Mouse (Mus musculus): Measurements from ENCODE around the gene Armh3. TPM values are rescaled to one million over a fixed set of nuclear protein-coding genes. Genes with fewer than 3 reads are reported as not detected.

Gene Armh3
- total RNA-seq, 1 experiment: 8.0 TPM

DNA sequence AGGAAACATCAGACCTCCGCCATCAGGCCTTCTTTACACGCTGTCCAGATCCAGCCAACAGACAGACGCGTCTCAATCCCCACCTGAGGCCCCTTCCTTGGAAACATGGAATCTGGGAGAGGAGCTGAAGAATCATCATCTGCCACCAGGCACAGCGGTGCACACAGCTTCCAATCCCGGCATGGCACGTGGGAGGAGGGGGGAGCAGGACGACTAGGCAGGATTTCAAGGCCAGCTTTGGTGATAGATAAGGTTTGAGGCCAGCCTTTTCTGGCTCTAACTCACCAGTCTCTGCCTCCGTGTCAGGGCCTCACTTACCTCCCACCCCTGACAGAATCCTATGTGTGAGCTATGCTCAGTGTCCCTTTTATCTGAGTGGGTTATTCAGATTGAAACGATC lies 162.8 kb downstream of the Armh3 start:
- TF ChIP-seq CHD2 (IDR thresholded peaks at IDR 0.05; ENCODE audit: low read depth, low read length): no peak
- no peak for TF ChIP-seq MAFK (IDR thresholded peaks at IDR 0.05; ENCODE audit: insufficient read depth, low read depth, low read length)
- Histone ChIP-seq H3K36me3 (ENCODE audit: control insufficient read depth, insufficient read depth, low read length, poor library complexity, severe bottlenecking) (no peaks in the 10 kb centered on the region), H3K4me1 (ENCODE audit: control insufficient read depth in 2 of 2, insufficient read depth in 2 of 2, low read length in 2 of 2, poor library complexity in 1 of 2) (peaks cover 7 to 11% of the 10 kb centered on the region in 2 experiments; a peak in 1 of 4 replicates), H3K9ac (ENCODE audit: insufficient read depth, low read depth, low read length, poor library complexity, severe bottlenecking) (no peak overlapping the region), H3K4me3 (ENCODE audit: insufficient read depth in 1 of 2, low read depth in 1 of 2, low read length in 2 of 2, poor library complexity in 1 of 2, severe bottlenecking in 1 of 2) (no peak overlapping the region), H3K9me3 (ENCODE audit: control insufficient read depth, insufficient read depth, low read depth, low read length) (no peaks in the 10 kb centered on the region), H3K27ac (ENCODE audit: insufficient read depth, low read depth, low read length, poor library complexity, severe bottlenecking) (no peak overlapping the region)
- DNase-seq (ENCODE audit: low read depth, low spot score): no peak
- in situ Hi-C loops (cut with MboI; ENCODE audit: low sequenced_read_pairs in 2 of 2, unreplicated experiment in 2 of 2): no loop called here

DNA sequence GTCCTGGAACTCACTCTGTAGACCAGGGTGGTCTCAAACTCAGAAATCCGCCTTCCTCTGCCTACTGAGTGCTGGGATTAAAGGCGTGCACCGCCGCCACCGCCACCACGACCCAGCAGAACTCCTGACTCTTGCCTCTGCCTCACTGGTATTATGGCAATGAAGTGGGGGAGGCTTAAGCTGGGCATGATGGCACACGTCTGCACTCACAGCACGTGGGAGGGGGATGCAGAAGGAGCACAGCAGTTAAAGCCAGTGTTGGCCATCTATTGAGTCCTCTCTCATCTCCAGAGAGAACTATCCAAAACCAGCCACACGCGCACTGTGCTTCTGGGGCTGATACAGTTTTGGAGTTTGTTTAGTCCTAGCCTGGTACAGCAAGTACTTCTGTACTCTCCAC lies 164.6 kb downstream of the Armh3 start:
- no peaks in the 10 kb centered on the region for H3K36me3 ChIP-seq (ENCODE audit: control insufficient read depth, insufficient read depth, low read length, poor library complexity, severe bottlenecking)
- DNase-seq (ENCODE audit: low read depth, low spot score): no peak
- no peaks in the 10 kb centered on the region for H3K9me3 ChIP-seq (ENCODE audit: control insufficient read depth, insufficient read depth, low read depth, low read length)
- no peak overlapping the region; the same call in 1 of the 2 replicates for H3K27ac ChIP-seq (ENCODE audit: insufficient read depth, low read depth, low read length, poor library complexity, severe bottlenecking)
- H3K4me1 ChIP-seq (ENCODE audit: control insufficient read depth in 2 of 2, insufficient read depth in 2 of 2, low read length in 2 of 2, poor library complexity in 1 of 2): peaks cover 7 to 11% of the 10 kb centered on the region in 2 experiments; a peak in 1 of 4 replicates
- TF ChIP-seq HCFC1 (IDR thresholded peaks at IDR 0.05; ENCODE audit: borderline replicate concordance, insufficient read depth, low read length) (no peak), ZC3H11A (IDR thresholded peaks at IDR 0.05; ENCODE audit: borderline replicate concordance, low read depth, low read length) (no peak), ZNF384 (IDR thresholded peaks at IDR 0.05; ENCODE audit: low read depth, low read length) (no peak), CHD2 (IDR thresholded peaks at IDR 0.05; ENCODE audit: low read depth, low read length) (no peak)
- in situ Hi-C loops (cut with MboI; ENCODE audit: low sequenced_read_pairs in 2 of 2, unreplicated experiment in 2 of 2): no loop called here
- no peak overlapping the region; the same call in 1 of the 2 replicates for H3K9ac ChIP-seq (ENCODE audit: insufficient read depth, low read depth, low read length, poor library complexity, severe bottlenecking)
- no peak overlapping the region for H3K4me3 ChIP-seq (ENCODE audit: insufficient read depth in 1 of 2, low read depth in 1 of 2, low read length in 2 of 2, poor library complexity in 1 of 2, severe bottlenecking in 1 of 2)

DNA sequence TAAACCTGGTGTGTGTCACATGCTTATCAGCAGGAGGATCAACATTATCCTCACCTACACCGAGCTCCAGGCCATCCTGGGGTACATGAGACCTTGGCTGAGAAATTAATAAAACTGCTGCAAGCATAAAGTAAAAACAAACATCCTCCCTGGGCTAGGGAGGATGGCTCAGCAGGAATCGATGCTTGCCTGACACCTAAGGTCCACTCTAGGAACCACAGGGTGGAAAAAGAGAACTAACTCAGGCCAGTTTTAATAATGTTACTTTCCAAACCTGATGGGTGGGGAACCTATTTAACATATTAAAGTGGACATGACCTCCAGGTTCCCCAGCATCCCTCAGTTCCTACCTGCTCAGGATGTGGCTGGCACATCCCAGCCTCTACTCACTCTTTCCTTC lies 167.6 kb downstream of the Armh3 start:
- Histone ChIP-seq H3K9me3 (ENCODE audit: control insufficient read depth, insufficient read depth, low read depth, low read length) (no peaks in the 10 kb centered on the region), H3K4me3 (ENCODE audit: insufficient read depth in 1 of 2, low read depth in 1 of 2, low read length in 2 of 2, poor library complexity in 1 of 2, severe bottlenecking in 1 of 2) (no peak overlapping the region), H3K4me1 (ENCODE audit: control insufficient read depth in 2 of 2, insufficient read depth in 2 of 2, low read length in 2 of 2, poor library complexity in 1 of 2) (peaks cover 10 to 15% of the 10 kb centered on the region in 2 experiments; a peak in 2 of 4 replicates), H3K9ac (ENCODE audit: insufficient read depth, low read depth, low read length, poor library complexity, severe bottlenecking) (no peak overlapping the region), H3K36me3 (ENCODE audit: control insufficient read depth, insufficient read depth, low read length, poor library complexity, severe bottlenecking) (peaks cover 2% of the 10 kb centered on the region; the same call in 1 of the 2 replicates), H3K27ac (ENCODE audit: insufficient read depth, low read depth, low read length, poor library complexity, severe bottlenecking) (no peak overlapping the region)
- no peak for TF ChIP-seq HCFC1 (IDR thresholded peaks at IDR 0.05; ENCODE audit: borderline replicate concordance, insufficient read depth, low read length)
- TF ChIP-seq ZC3H11A (IDR thresholded peaks at IDR 0.05; ENCODE audit: borderline replicate concordance, low read depth, low read length): no peak
- no peak for TF ChIP-seq CHD2 (IDR thresholded peaks at IDR 0.05; ENCODE audit: low read depth, low read length)
- TF ChIP-seq ZNF384 (IDR thresholded peaks at IDR 0.05; ENCODE audit: low read depth, low read length): no peak
- TF ChIP-seq MAFK (IDR thresholded peaks at IDR 0.05; ENCODE audit: insufficient read depth, low read depth, low read length): no peak
- no peak for DNase-seq (ENCODE audit: low read depth, low spot score)
- in situ Hi-C loops (cut with MboI; ENCODE audit: low sequenced_read_pairs in 2 of 2, unreplicated experiment in 2 of 2): no loop called here

DNA sequence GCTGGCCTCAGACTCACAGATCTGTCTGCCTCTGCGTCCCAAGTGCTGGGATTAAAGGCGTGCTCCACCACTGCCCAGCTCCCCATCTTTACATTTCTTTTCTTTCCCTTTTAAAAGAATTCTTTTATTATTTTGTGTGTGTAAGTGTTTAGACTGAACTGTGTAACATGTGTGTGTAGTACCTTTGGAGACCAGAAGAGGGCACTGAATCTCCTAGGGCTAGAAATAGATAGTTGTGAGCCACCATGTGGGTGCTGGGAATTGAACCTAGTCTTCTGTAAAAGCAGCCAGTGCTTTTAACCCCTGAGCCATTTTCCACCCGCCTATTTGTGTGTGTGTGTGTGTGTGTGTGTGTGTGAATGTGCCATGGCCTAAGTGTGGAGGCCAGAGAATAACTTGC lies 170.6 kb downstream of the Armh3 start:
- Histone ChIP-seq H3K4me3 (ENCODE audit: insufficient read depth in 1 of 2, low read depth in 1 of 2, low read length in 2 of 2, poor library complexity in 1 of 2, severe bottlenecking in 1 of 2) (no peak overlapping the region), H3K27ac (ENCODE audit: insufficient read depth, low read depth, low read length, poor library complexity, severe bottlenecking) (no peak overlapping the region), H3K9ac (ENCODE audit: insufficient read depth, low read depth, low read length, poor library complexity, severe bottlenecking) (no peak overlapping the region), H3K9me3 (ENCODE audit: control insufficient read depth, insufficient read depth, low read depth, low read length) (no peaks in the 10 kb centered on the region), H3K4me1 (ENCODE audit: control insufficient read depth in 2 of 2, insufficient read depth in 2 of 2, low read length in 2 of 2, poor library complexity in 1 of 2) (peaks cover 10 to 11% of the 10 kb centered on the region in 2 experiments; a peak in 2 of 4 replicates), H3K36me3 (ENCODE audit: control insufficient read depth, insufficient read depth, low read length, poor library complexity, severe bottlenecking) (peaks cover 2% of the 10 kb centered on the region; the same call in 1 of the 2 replicates)
- in situ Hi-C loops (cut with MboI; ENCODE audit: low sequenced_read_pairs in 2 of 2, unreplicated experiment in 2 of 2): no loop called here
- TF ChIP-seq ZNF384 (IDR thresholded peaks at IDR 0.05; ENCODE audit: low read depth, low read length) (no peak), MAFK (IDR thresholded peaks at IDR 0.05; ENCODE audit: insufficient read depth, low read depth, low read length) (no peak), HCFC1 (IDR thresholded peaks at IDR 0.05; ENCODE audit: borderline replicate concordance, insufficient read depth, low read length) (no peak), CHD2 (IDR thresholded peaks at IDR 0.05; ENCODE audit: low read depth, low read length) (no peak), ZC3H11A (IDR thresholded peaks at IDR 0.05; ENCODE audit: borderline replicate concordance, low read depth, low read length) (no peak)
- no peak for DNase-seq (ENCODE audit: low read depth, low spot score)

DNA sequence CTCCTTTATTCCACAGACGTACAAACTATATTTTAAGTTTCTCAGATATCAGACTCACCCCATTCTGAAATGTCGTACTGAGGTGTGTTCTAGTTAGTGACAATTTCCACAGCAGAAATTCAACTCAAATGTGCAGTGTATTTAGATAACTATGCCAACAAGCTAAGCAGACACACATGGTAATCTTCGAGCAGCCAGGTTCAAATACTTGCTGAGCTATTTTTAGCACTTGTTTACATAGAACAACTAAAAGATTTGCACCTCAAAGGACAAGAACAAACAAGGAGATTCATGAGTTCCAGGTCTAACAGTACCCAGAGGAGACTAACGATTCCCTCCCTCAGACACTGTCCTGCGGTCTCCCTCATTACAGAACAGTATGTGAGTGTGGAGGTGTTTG lies 171.2 kb downstream of the Armh3 start:
- H3K4me3 ChIP-seq (ENCODE audit: insufficient read depth in 1 of 2, low read depth in 1 of 2, low read length in 2 of 2, poor library complexity in 1 of 2, severe bottlenecking in 1 of 2): no peak overlapping the region
- no peak overlapping the region for H3K9ac ChIP-seq (ENCODE audit: insufficient read depth, low read depth, low read length, poor library complexity, severe bottlenecking)
- peaks cover 10 to 11% of the 10 kb centered on the region in 2 experiments; a peak in 2 of 4 replicates for H3K4me1 ChIP-seq (ENCODE audit: control insufficient read depth in 2 of 2, insufficient read depth in 2 of 2, low read length in 2 of 2, poor library complexity in 1 of 2)
- peaks cover 2% of the 10 kb centered on the region; the same call in 1 of the 2 replicates for H3K36me3 ChIP-seq (ENCODE audit: control insufficient read depth, insufficient read depth, low read length, poor library complexity, severe bottlenecking)
- in situ Hi-C loops (cut with MboI; ENCODE audit: low sequenced_read_pairs in 2 of 2, unreplicated experiment in 2 of 2): no loop called here
- no peak for TF ChIP-seq HCFC1 (IDR thresholded peaks at IDR 0.05; ENCODE audit: borderline replicate concordance, insufficient read depth, low read length)
- no peak for TF ChIP-seq ZC3H11A (IDR thresholded peaks at IDR 0.05; ENCODE audit: borderline replicate concordance, low read depth, low read length)
- no peak for TF ChIP-seq MAFK (IDR thresholded peaks at IDR 0.05; ENCODE audit: insufficient read depth, low read depth, low read length)
- TF ChIP-seq CHD2 (IDR thresholded peaks at IDR 0.05; ENCODE audit: low read depth, low read length): no peak
- TF ChIP-seq ZNF384 (IDR thresholded peaks at IDR 0.05; ENCODE audit: low read depth, low read length): no peak
- no peak overlapping the region for H3K27ac ChIP-seq (ENCODE audit: insufficient read depth, low read depth, low read length, poor library complexity, severe bottlenecking)
- no peaks in the 10 kb centered on the region for H3K9me3 ChIP-seq (ENCODE audit: control insufficient read depth, insufficient read depth, low read depth, low read length)
- DNase-seq (ENCODE audit: low read depth, low spot score): no peak
